Mouse (Mus musculus) layer of hippocampus, postnatal 14 days (tissue): Measurements from ENCODE around the gene Ino80b. TPM values are rescaled to one million over a fixed set of nuclear protein-coding genes. Genes with fewer than 3 reads are reported as not detected.
"Not testable (repeated sequence)": the region's sequence is repeated elsewhere in the genome, so short reads cannot be mapped to it uniquely, and the experiment has no call there.

ENCODE experiments used
- DNase-seq, 2 experiments: peaks; one replicate each; pipeline ENCODE4 v3.0.0; 2021 to 2022; ENCODE audit warnings: low spot score in 2 of 2, mixed read lengths in 1 of 2
- long read RNA-seq, 2 experiments: library from polyadenylated mRNA; stranded (forward); transcript quantifications; one replicate each; pipeline ENCODE4 v2.0.0; 2021
- total RNA-seq, 2 experiments: library from RNA; stranded (reverse); gene quantifications; 2 replicates each; pipeline ENCODE4 v1.2.3; 2021

The Ino80b gene
- total RNA-seq: 10 to 100 TPM; 24.1 TPM
- long read RNA-seq, experiment 1, transcript Ino80b-202 (5 exons, 1,503 nt): major isoform, 13 of 14 reads
- long read RNA-seq, experiment 1, partial matches to known transcripts: 1 of 14 reads
- long read RNA-seq, experiment 1, other reads (novel, unspliced or antisense): 0 of 14 reads
- long read RNA-seq, experiment 2, transcript Ino80b-202 (5 exons, 1,503 nt): major isoform, 15 of 16 reads
- long read RNA-seq, experiment 2, partial matches to known transcripts: 1 of 16 reads
- long read RNA-seq, experiment 2, other reads (novel, unspliced or antisense): 0 of 16 reads

- DNase-seq: no peak
These were observed at the start of gene Ino80b for GRCm38 (mm10) chr6:83125331-83125730. Gene Ino80b, minus strand, starts transcription at chr6:83125431.

- peak in 1 of 2 experiments; percentile 64 for DNase-seq
These were observed 47.1 kb upstream of the Ino80b start for GRCm38 (mm10) chr6:83172240-83172920.

GRCm38 (mm10) chr6:83171063-83171462, 45.8 kb upstream of the Ino80b start:
- no peak for DNase-seq

GRCm38 (mm10) chr6:83169872-83170271, 44.6 kb upstream of the Ino80b start:
- no peak for DNase-seq

- DNase-seq: no peak
These were observed 41.0 kb upstream of the Ino80b start for GRCm38 (mm10) chr6:83166243-83166630.

- peak; percentile 95 for DNase-seq
These were observed 40.5 kb upstream of the Ino80b start, which contains the start of gene Dctn1 for GRCm38 (mm10) chr6:83165607-83166242. Gene Dctn1, plus strand, starts transcription at chr6:83165920.

- DNase-seq: no peak
These were observed 39.9 kb upstream of the Ino80b start for GRCm38 (mm10) chr6:83165026-83165606.

GRCm38 (mm10) chr6:83162701-83163100, 37.5 kb upstream of the Ino80b start:
- peak in 1 of 2 experiments; percentile 67 for DNase-seq

- DNase-seq: no peak
These were observed 36.9 kb upstream of the Ino80b start for GRCm38 (mm10) chr6:83161921-83162641.

- no peak for DNase-seq
These were observed 36.2 kb upstream of the Ino80b start for GRCm38 (mm10) chr6:83161442-83161841.

- DNase-seq: not testable (repeated sequence)
These were observed 34.2 kb upstream of the Ino80b start for GRCm38 (mm10) chr6:83159456-83159855.

GRCm38 (mm10) chr6:83156259-83156684, 31.0 kb upstream of the Ino80b start, which contains the start of the genes Wdr54 and 1700003E16Rik:
Gene Wdr54, minus strand, starts transcription at chr6:83156397.
Gene 1700003E16Rik, plus strand, starts transcription at chr6:83156404.
- DNase-seq: peak; percentile 80 to 81

GRCm38 (mm10) chr6:83155552-83156238, 30.5 kb upstream of the Ino80b start:
- peak in 1 of 2 experiments; percentile 41 for DNase-seq

GRCm38 (mm10) chr6:83153485-83153884, 28.3 kb upstream of the Ino80b start:
- no peak for DNase-seq

GRCm38 (mm10) chr6:83153038-83153437, 27.8 kb upstream of the Ino80b start:
- DNase-seq: no peak

GRCm38 (mm10) chr6:83151721-83152120, 26.5 kb upstream of the Ino80b start:
- DNase-seq: no peak

GRCm38 (mm10) chr6:83147280-83147679, 22.0 kb upstream of the Ino80b start:
- DNase-seq: no peak

- DNase-seq: no peak
These were observed 20.6 kb upstream of the Ino80b start for GRCm38 (mm10) chr6:83145805-83146204.

- no peak for DNase-seq
These were observed 20.0 kb upstream of the Ino80b start for GRCm38 (mm10) chr6:83145209-83145608.

- DNase-seq: no peak
These were observed 17.7 kb upstream of the Ino80b start for GRCm38 (mm10) chr6:83142886-83143285.
